Mouse (Mus musculus): ENCODE results near the gene Rfx7. TPM values are rescaled to one million over a fixed set of nuclear protein-coding genes. Genes with fewer than 3 reads are reported as not detected.

Rfx7 gene
- polyA plus RNA-seq (2015; fragmentation: Nextera tagmentation; extraction: Ambion mirVana) = 14.9 and 17.4 TPM in 2 replicates

GRCm38 (mm10) chr9:72531996-72532380 lies at the start of gene Rfx7:
Gene Rfx7 (plus strand): TSS chr9:72532240.
- H3K4me3 ChIP-seq (ENCODE audit: low read depth, low read length) = peak within 1 kb of the TSS; percentile 94
- peaks cover 18% of the 10 kb centered on the region for H3K4me1 ChIP-seq (ENCODE audit: control insufficient read depth, insufficient read depth, low read length)
- H3K9me3 ChIP-seq (replicated peaks; ENCODE audit: control insufficient read depth, low read length, poor library complexity, severe bottlenecking) = no peaks in the 10 kb centered on the region
- no peaks in the 10 kb centered on the region for H3K27me3 ChIP-seq (ENCODE audit: control insufficient read depth, insufficient read depth, low read depth, low read length)
- no peaks in the 10 kb centered on the region for H3K36me3 ChIP-seq (ENCODE audit: control insufficient read depth, insufficient read depth, low read length)
- peak within 1 kb of the TSS; percentile 96 for H3K9ac ChIP-seq (ENCODE audit: low read depth, low read length)
- ATAC-seq = peak; percentile 92
- 0% methylated on average over 25 of the region's 63 CpGs for WGBS
- peak within 1 kb of the TSS; percentile 100 for H3K27ac ChIP-seq (ENCODE audit: low read length)
- H3K4me2 ChIP-seq (ENCODE audit: low read length) = peak within 1 kb of the TSS; percentile 79

- Histone ChIP-seq H3K4me1 (ENCODE audit: control insufficient read depth, insufficient read depth, low read length) (peaks cover 5% of the 10 kb centered on the region), H3K27ac (ENCODE audit: low read length) (no peak overlapping the region), H3K9me3 (replicated peaks; ENCODE audit: control insufficient read depth, low read length, poor library complexity, severe bottlenecking) (no peaks in the 10 kb centered on the region), H3K4me3 (ENCODE audit: low read depth, low read length) (no peak overlapping the region), H3K36me3 (ENCODE audit: control insufficient read depth, insufficient read depth, low read length) (no peaks in the 10 kb centered on the region), H3K4me2 (ENCODE audit: low read length) (no peak overlapping the region), H3K9ac (ENCODE audit: low read depth, low read length) (no peak overlapping the region), H3K27me3 (ENCODE audit: control insufficient read depth, insufficient read depth, low read depth, low read length) (no peaks in the 10 kb centered on the region)
- ATAC-seq = no peak
Measured at GRCm38 (mm10) chr9:72488523-72488922, 43.5 kb upstream of the Rfx7 start.

- no peak for ATAC-seq
- no peaks in the 10 kb centered on the region for H3K36me3 ChIP-seq (ENCODE audit: control insufficient read depth, insufficient read depth, low read length)
- 97% methylated on average over 5 of the region's 5 CpGs for WGBS
- H3K4me2 ChIP-seq (ENCODE audit: low read length) = no peak overlapping the region
- H3K9me3 ChIP-seq (replicated peaks; ENCODE audit: control insufficient read depth, low read length, poor library complexity, severe bottlenecking) = no peaks in the 10 kb centered on the region
- H3K27ac ChIP-seq (ENCODE audit: low read length) = no peak overlapping the region
- no peaks in the 10 kb centered on the region for H3K27me3 ChIP-seq (ENCODE audit: control insufficient read depth, insufficient read depth, low read depth, low read length)
- H3K4me3 ChIP-seq (ENCODE audit: low read depth, low read length) = no peak overlapping the region
- H3K9ac ChIP-seq (ENCODE audit: low read depth, low read length) = no peak overlapping the region
- peaks cover 5% of the 10 kb centered on the region for H3K4me1 ChIP-seq (ENCODE audit: control insufficient read depth, insufficient read depth, low read length)
Measured at GRCm38 (mm10) chr9:72489131-72489530, 42.9 kb upstream of the Rfx7 start.

- Histone ChIP-seq H3K9ac (ENCODE audit: low read depth, low read length) (peak overlapping the region; percentile 78), H3K4me1 (ENCODE audit: control insufficient read depth, insufficient read depth, low read length) (peaks cover 5% of the 10 kb centered on the region), H3K4me3 (ENCODE audit: low read depth, low read length) (peak overlapping the region; percentile 77), H3K27me3 (ENCODE audit: control insufficient read depth, insufficient read depth, low read depth, low read length) (no peaks in the 10 kb centered on the region), H3K36me3 (ENCODE audit: control insufficient read depth, insufficient read depth, low read length) (no peaks in the 10 kb centered on the region), H3K9me3 (replicated peaks; ENCODE audit: control insufficient read depth, low read length, poor library complexity, severe bottlenecking) (no peaks in the 10 kb centered on the region), H3K27ac (ENCODE audit: low read length) (peak overlapping the region; percentile 91), H3K4me2 (ENCODE audit: low read length) (peak overlapping the region; percentile 70)
- under 1% methylated on average over 32 of the region's 32 CpGs for WGBS
- peak; percentile 98 for ATAC-seq
Measured at GRCm38 (mm10) chr9:72491559-72492193, 40.4 kb upstream of the Rfx7 start.

- WGBS = 3% methylated on average over 6 of the region's 6 CpGs
- no peaks in the 10 kb centered on the region for H3K9me3 ChIP-seq (replicated peaks; ENCODE audit: control insufficient read depth, low read length, poor library complexity, severe bottlenecking)
- peaks cover 5% of the 10 kb centered on the region for H3K4me1 ChIP-seq (ENCODE audit: control insufficient read depth, insufficient read depth, low read length)
- peak within 1 kb of the TSS; percentile 78 for H3K9ac ChIP-seq (ENCODE audit: low read depth, low read length)
- peak within 1 kb of the TSS; percentile 91 for H3K27ac ChIP-seq (ENCODE audit: low read length)
- H3K36me3 ChIP-seq (ENCODE audit: control insufficient read depth, insufficient read depth, low read length) = no peaks in the 10 kb centered on the region
- peak within 1 kb of the TSS; percentile 77 for H3K4me3 ChIP-seq (ENCODE audit: low read depth, low read length)
- no peaks in the 10 kb centered on the region for H3K27me3 ChIP-seq (ENCODE audit: control insufficient read depth, insufficient read depth, low read depth, low read length)
- peak; percentile 74 for ATAC-seq
- peak within 1 kb of the TSS; percentile 70 for H3K4me2 ChIP-seq (ENCODE audit: low read length)
Measured at GRCm38 (mm10) chr9:72492194-72492565, 39.9 kb upstream of the Rfx7 start, which contains the start of gene Tex9. Gene Tex9 (minus strand): TSS chr9:72492212.

GRCm38 (mm10) chr9:72493465-72493864 lies 38.6 kb upstream of the Rfx7 start:
- H3K9ac ChIP-seq (ENCODE audit: low read depth, low read length) = no peak overlapping the region
- 83% methylated on average over 2 of the region's 2 CpGs for WGBS
- no peak overlapping the region for H3K4me3 ChIP-seq (ENCODE audit: low read depth, low read length)
- no peaks in the 10 kb centered on the region for H3K27me3 ChIP-seq (ENCODE audit: control insufficient read depth, insufficient read depth, low read depth, low read length)
- H3K27ac ChIP-seq (ENCODE audit: low read length) = no peak overlapping the region
- no peaks in the 10 kb centered on the region for H3K9me3 ChIP-seq (replicated peaks; ENCODE audit: control insufficient read depth, low read length, poor library complexity, severe bottlenecking)
- no peak for ATAC-seq
- H3K4me2 ChIP-seq (ENCODE audit: low read length) = no peak overlapping the region
- peaks cover 5% of the 10 kb centered on the region for H3K4me1 ChIP-seq (ENCODE audit: control insufficient read depth, insufficient read depth, low read length)
- H3K36me3 ChIP-seq (ENCODE audit: control insufficient read depth, insufficient read depth, low read length) = no peaks in the 10 kb centered on the region

- Histone ChIP-seq H3K27ac (ENCODE audit: low read length) (no peak overlapping the region), H3K27me3 (ENCODE audit: control insufficient read depth, insufficient read depth, low read depth, low read length) (no peaks in the 10 kb centered on the region), H3K4me3 (ENCODE audit: low read depth, low read length) (no peak overlapping the region), H3K4me1 (ENCODE audit: control insufficient read depth, insufficient read depth, low read length) (peaks cover 5% of the 10 kb centered on the region), H3K9ac (ENCODE audit: low read depth, low read length) (no peak overlapping the region), H3K4me2 (ENCODE audit: low read length) (no peak overlapping the region), H3K9me3 (replicated peaks; ENCODE audit: control insufficient read depth, low read length, poor library complexity, severe bottlenecking) (no peaks in the 10 kb centered on the region), H3K36me3 (ENCODE audit: control insufficient read depth, insufficient read depth, low read length) (no peaks in the 10 kb centered on the region)
- no peak for ATAC-seq
- WGBS = 87% methylated on average over 3 of the region's 3 CpGs
Measured at GRCm38 (mm10) chr9:72493984-72494685, 37.9 kb upstream of the Rfx7 start.

- WGBS = 55% methylated on average over 2 of the region's 2 CpGs
- H3K4me2 ChIP-seq (ENCODE audit: low read length) = no peak overlapping the region
- no peaks in the 10 kb centered on the region for H3K9me3 ChIP-seq (replicated peaks; ENCODE audit: control insufficient read depth, low read length, poor library complexity, severe bottlenecking)
- no peak for ATAC-seq
- H3K36me3 ChIP-seq (ENCODE audit: control insufficient read depth, insufficient read depth, low read length) = no peaks in the 10 kb centered on the region
- H3K9ac ChIP-seq (ENCODE audit: low read depth, low read length) = no peak overlapping the region
- no peaks in the 10 kb centered on the region for H3K27me3 ChIP-seq (ENCODE audit: control insufficient read depth, insufficient read depth, low read depth, low read length)
- H3K4me3 ChIP-seq (ENCODE audit: low read depth, low read length) = no peak overlapping the region
- no peak overlapping the region for H3K27ac ChIP-seq (ENCODE audit: low read length)
- H3K4me1 ChIP-seq (ENCODE audit: control insufficient read depth, insufficient read depth, low read length) = no peaks in the 10 kb centered on the region; the same call in 1 of the 2 replicates
Measured at GRCm38 (mm10) chr9:72496691-72497090, 35.3 kb upstream of the Rfx7 start.

GRCm38 (mm10) chr9:72497171-72497570 lies 34.9 kb upstream of the Rfx7 start:
- H3K27me3 ChIP-seq (ENCODE audit: control insufficient read depth, insufficient read depth, low read depth, low read length) = no peaks in the 10 kb centered on the region
- no peak overlapping the region for H3K9ac ChIP-seq (ENCODE audit: low read depth, low read length)
- no peak for ATAC-seq
- WGBS = 58% methylated on average over 3 of the region's 3 CpGs
- H3K4me2 ChIP-seq (ENCODE audit: low read length) = no peak overlapping the region
- H3K27ac ChIP-seq (ENCODE audit: low read length) = peak overlapping the region; percentile 28; the same call in 1 of the 2 replicates
- H3K4me3 ChIP-seq (ENCODE audit: low read depth, low read length) = no peak overlapping the region
- H3K36me3 ChIP-seq (ENCODE audit: control insufficient read depth, insufficient read depth, low read length) = no peaks in the 10 kb centered on the region
- no peaks in the 10 kb centered on the region for H3K9me3 ChIP-seq (replicated peaks; ENCODE audit: control insufficient read depth, low read length, poor library complexity, severe bottlenecking)
- no peaks in the 10 kb centered on the region; the same call in 1 of the 2 replicates for H3K4me1 ChIP-seq (ENCODE audit: control insufficient read depth, insufficient read depth, low read length)
